Mouse (Mus musculus): ENCODE data around the gene Tesc.

DNA sequence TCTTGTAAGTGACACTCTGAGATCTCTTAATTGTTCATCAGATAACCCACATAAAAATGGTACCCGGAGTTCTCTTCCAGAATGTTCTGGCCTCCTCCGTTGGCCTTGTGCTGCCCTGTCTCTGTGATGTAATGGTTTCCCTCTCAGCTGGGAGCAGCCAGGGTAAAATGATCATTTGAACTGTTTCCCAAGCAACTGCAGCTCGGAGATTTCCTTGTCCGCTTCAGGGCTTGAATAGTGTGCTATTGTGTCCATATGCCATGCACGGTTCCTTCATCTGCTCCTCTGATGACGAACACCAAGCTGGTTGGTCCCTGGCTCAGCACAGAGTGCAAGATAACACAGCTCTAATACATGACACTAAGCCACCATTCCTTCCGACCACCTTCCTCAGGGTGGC lies 15.7 kb upstream of the Tesc start:
- no peak for TF ChIP-seq POLR2A (IDR thresholded peaks at IDR 0.05; ENCODE audit: low read depth, low read length)
- TF ChIP-seq CTCF (IDR thresholded peaks at IDR 0.05; ENCODE audit: borderline replicate concordance, insufficient read depth, low read length), result no peak
